Mouse (Mus musculus): ENCODE measurements around the gene Uggt2.

Gene Uggt2

DNA sequence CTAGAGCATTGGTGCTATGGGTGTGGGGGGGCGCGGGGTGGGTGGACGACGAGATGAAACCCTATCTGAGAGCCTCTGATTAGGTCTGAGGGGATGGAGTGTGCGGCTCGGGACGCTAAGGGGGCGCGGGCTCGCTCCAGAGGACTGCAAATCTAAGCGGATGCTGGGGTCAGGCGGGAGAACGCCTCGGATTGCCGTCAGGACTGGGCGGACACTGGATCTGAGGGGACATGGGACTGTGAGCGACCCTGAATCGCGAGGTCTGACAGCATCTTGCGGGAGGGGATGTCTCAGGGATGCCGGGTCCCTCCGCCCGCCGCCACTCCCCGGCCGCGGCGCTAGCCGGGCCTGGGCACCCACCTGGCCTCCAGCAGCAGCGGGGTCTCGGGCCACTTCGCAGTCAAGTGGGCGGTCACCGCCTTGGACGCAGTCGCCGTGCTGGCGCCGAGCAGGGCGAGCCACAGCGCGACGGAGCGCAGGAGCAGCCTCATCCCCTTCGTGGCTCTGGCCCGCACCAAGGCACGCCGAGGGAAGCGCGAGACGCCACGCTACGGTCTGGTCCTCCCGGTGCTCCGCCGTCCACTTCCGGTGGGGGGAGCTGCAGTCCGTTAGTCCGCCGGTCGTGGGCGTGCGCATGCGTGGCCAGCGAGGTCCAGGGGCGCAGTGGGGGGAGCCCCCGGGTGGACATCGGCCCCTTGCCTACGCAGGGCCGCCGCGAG, at the start of gene Uggt2:
Uggt2 (minus strand) TSS at position 580 of the 719 bp plus-strand sequence.
- DNase-seq (ENCODE audit: low read depth, low spot score): peak; percentile 52

GRCm38 (mm10) chr14:119139381-119139950, 40.2 kb upstream of the Uggt2 start:
- no peak for DNase-seq (ENCODE audit: low read depth, low spot score)

DNA sequence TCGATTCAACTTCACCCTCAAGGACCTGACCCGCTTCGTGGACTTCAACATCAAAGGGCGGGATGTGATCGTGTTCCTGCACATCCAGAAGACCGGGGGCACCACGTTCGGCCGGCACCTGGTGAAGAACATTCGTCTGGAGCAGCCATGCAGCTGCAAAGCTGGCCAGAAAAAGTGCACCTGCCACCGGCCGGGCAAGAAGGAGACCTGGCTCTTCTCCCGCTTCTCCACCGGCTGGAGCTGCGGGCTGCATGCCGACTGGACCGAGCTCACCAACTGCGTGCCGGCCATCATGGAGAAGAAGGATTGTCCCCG, 39.5 kb upstream of the Uggt2 start:
- DNase-seq (ENCODE audit: low read depth, low spot score): peak; percentile 26

GRCm38 (mm10) chr14:119137906-119138785, 38.9 kb upstream of the Uggt2 start, which contains the start of gene Hs6st3:
Gene Hs6st3, plus strand, starts transcription at chr14:119138341.
- peak; percentile 58 for DNase-seq (ENCODE audit: low read depth, low spot score)

GRCm38 (mm10) chr14:119137512-119137905, 38.3 kb upstream of the Uggt2 start:
- DNase-seq (ENCODE audit: low read depth, low spot score): peak; percentile 90

- DNase-seq (ENCODE audit: low read depth, low spot score): no peak
Observed at GRCm38 (mm10) chr14:119127330-119127729, 28.1 kb upstream of the Uggt2 start.

DNA sequence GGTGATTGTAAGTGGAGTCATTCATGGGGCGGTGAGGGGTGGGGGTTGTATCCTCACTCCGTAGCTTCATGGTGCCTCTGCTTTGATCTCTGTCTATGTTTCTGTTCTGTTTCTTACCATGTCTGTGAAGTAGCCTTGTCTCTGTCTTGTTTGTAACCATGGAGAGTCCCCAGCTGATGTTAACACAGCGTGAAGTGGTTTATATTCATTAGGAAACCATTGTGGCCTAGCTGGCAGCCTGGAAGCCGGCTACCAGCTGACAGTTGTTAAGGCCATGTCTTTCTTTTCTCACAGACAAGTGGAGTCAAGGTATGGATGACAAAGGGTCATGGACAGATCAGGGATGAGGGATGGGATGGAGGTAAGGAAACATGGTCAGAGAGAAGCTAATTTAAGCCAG, 26.6 kb upstream of the Uggt2 start:
- no peak for DNase-seq (ENCODE audit: low read depth, low spot score)

DNA sequence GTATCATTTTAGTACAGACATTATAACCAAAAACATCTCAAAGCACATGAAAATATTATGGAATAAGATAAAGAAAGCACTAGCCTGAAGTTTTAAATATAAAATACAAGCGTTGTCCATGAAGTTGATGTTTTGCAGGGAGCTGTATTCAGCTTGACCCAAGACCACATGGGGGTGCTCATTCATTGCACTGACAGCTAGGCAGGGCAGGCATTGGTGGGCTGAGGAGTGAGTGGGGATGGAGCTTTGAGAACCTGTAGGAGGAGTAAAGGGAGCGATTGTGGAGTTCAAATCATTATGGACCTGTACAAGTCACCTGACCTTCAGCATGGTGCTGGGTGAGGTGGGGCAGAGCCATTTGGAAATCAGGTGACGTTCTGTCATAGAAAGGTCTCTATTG, 24.8 kb upstream of the Uggt2 start:
- DNase-seq (ENCODE audit: low read depth, low spot score): no peak

DNA sequence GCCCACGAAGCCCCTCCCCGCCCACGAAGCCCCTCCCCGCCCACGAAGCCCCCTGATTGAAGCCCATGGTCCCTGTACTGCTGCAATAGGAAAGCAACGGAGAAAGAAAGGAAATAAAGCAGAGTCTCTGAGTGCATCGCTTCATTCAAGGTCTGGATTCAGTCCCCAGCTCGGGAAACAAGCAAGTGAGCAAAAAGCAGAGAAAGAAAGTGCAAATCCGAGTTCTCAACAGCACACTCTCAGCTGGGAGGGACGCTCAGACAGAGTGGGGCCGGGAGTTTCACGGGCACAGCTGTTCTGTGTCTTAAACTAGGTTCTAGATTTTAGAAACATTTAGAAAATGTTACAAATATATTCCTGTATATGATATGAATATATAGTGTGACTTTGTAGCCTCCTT, 24.4 kb upstream of the Uggt2 start:
- DNase-seq (ENCODE audit: low read depth, low spot score): no peak

DNA sequence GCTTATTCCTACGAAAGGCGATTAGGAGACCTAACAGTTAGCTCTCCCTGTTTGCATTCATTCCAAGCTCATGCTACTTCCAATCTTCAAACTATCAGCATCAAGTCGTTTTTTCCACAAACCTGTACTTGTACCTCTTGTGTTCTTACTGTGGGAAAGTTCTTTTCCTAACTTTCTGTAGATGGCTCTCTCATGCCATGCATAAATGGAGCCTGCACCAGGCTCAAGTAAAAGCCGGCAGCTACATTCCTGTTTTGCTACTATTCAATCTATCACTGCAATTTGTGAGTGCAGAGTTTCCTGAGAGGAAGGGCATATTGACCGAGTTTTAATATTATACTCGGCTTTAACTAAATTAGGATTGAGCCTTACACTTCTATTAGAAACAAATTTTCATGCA, 13.3 kb upstream of the Uggt2 start:
- DNase-seq (ENCODE audit: low read depth, low spot score): no peak

- no peak for DNase-seq (ENCODE audit: low read depth, low spot score)
Observed at GRCm38 (mm10) chr14:119109776-119110218, 10.6 kb upstream of the Uggt2 start.

GRCm38 (mm10) chr14:119108776-119109301, 9.6 kb upstream of the Uggt2 start:
- DNase-seq (ENCODE audit: low read depth, low spot score): no peak

DNA sequence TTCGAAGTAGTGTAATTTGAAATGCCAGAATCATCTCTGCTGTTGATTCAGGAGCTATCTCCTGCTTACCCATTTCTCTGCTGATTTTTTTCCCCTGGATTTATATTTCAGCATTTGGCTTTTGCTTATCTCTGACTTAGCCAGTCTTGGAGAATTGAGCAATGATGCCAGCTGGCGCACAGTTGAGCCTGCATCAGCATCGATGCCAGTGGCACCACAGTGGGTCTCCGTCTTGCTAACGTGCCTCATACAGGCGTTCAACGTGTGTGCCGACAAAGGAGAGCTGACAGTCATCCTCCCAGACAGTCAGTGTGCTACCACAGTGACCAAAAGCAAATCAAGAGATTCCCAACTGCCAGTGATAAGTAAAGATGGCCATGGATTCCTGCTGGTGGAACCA, 8.4 kb upstream of the Uggt2 start:
- no peak for DNase-seq (ENCODE audit: low read depth, low spot score)

- no peak for DNase-seq (ENCODE audit: low read depth, low spot score)
Observed at GRCm38 (mm10) chr14:119099570-119099891, 301 bp upstream of the Uggt2 start.

GRCm38 (mm10) chr14:119061811-119062210, 37.4 kb downstream of the Uggt2 start:
- no peak for DNase-seq (ENCODE audit: low read depth, low spot score)

DNA sequence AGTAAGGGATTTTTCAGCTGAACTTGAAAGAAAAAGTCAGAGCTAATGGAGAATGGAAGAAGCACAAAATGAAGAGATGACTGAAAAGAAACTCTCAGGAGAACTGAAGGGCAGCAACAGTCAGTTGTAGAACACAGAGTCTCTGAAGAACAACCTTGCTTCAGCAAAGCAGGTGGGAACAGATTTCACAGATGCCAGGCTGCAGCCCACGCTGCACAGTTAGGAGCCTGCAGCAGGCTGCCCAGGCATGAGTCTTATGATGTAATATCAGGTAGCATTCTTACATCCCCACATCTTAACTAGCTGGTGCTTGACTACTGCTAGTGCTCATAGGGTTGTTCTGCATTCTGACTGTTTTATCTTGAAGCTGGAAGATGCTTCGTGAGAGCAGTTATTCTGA, 38.5 kb downstream of the Uggt2 start:
- no peak for DNase-seq (ENCODE audit: low read depth, low spot score)

- DNase-seq (ENCODE audit: low read depth, low spot score): no peak
Observed at GRCm38 (mm10) chr14:119057014-119057413, 42.2 kb downstream of the Uggt2 start.

- peak; percentile 41 for DNase-seq (ENCODE audit: low read depth, low spot score)
Observed at GRCm38 (mm10) chr14:119052969-119053368, 46.3 kb downstream of the Uggt2 start.

DNA sequence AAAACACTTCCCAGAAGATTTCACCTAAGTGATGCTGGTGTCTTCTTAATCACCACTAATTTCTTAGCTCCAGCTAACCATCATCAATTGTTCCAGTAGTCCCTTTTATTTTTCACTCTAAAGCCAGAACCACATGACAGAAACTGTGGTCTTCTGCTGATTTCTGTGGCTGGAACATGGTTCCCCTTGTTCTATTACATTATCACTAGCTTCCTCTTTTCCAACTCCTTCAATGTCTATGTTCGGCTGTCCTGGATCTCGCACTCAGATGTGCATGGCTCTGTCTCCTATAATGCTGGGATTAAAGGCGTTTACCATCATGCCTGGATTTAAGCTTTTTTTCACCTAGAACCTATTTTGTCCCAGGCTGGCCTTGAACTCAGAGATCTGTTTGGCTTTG, 46.9 kb downstream of the Uggt2 start:
- no peak for DNase-seq (ENCODE audit: low read depth, low spot score)

DNA sequence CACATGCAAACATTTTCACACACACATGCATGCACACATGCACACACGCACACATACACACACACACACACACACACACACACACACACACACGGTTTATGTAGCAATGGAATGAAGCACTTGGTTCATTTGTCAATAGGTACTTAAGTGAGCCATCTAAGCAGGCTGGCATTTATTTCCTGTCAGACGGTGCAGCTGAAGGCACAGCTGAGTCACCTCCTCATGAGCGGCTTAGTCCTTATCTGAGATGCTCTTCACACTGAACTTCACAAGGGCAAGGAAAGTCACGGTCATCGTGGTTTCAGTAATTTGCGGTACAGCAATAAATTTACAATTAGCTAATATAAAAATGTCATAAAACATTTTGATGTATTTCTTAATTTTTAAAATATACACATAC, 55.5 kb downstream of the Uggt2 start:
- DNase-seq (ENCODE audit: low read depth, low spot score): no peak

GRCm38 (mm10) chr14:119040253-119040652, 59.0 kb downstream of the Uggt2 start:
- DNase-seq (ENCODE audit: low read depth, low spot score): peak; percentile 49

- DNase-seq (ENCODE audit: low read depth, low spot score): peak; percentile 74
Observed at GRCm38 (mm10) chr14:119037755-119038154, 61.5 kb downstream of the Uggt2 start.
